Mouse (Mus musculus): Measurements from ENCODE around the gene Pigc.

Pigc gene

GRCm38 (mm10) chr1:161968589-161969407, at the start of gene Pigc:
TSS of gene Pigc (plus strand) at chr1:161969186.
- peak; percentile 97 for ATAC-seq (ENCODE audit: insufficient number of reproducible peaks, low FRiP score, low TSS enrichment)

- ATAC-seq (ENCODE audit: insufficient number of reproducible peaks, low FRiP score, low TSS enrichment): no peak
Measured at GRCm38 (mm10) chr1:161919594-161919993, 49.4 kb upstream of the Pigc start.

DNA sequence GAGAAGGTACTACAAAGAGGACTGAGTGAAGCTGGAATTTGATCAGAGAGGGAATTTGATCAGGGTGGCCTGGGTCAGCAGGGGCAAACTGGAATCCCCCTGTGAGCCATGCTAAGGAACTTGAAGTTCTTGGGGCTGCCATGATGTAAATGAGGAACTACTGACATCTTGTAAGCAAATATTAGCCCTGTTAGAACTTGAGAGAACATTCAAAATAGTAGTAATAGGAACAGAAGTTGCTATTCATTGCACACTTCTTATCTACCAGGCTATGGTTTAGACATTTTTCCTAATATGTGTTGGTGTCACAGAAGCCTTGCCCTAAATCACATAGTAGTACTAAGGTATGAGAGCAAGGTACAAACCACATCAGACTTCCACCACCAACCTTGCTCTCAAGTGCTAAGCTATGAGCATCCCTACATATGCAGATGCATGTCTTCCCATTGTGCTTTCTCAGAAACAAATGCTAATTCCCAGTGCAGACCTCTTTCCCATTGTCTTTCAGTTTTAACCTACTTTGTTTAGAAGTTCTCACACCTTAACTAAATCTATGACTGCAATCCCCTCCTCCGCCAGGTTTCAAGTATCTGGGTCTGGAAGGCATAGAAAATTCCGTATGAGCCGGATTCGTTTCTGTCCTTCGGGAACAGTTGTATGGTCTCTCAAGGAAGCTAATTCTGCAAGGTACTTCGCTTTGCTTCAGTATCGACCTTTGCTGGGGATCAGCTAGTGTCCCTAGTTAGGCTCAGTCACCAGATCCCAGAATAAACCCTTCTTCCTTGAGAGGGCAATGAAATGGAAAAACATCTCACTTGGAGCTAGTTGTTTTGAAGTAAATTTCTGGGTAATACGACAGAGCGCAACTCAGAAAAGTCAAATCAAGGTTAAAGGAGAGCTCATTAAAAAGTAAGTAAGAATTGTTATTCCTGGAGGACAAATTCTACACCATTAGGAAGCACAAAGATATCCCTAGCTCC, 48.2 kb upstream of the Pigc start:
- no peak for ATAC-seq (ENCODE audit: insufficient number of reproducible peaks, low FRiP score, low TSS enrichment)

DNA sequence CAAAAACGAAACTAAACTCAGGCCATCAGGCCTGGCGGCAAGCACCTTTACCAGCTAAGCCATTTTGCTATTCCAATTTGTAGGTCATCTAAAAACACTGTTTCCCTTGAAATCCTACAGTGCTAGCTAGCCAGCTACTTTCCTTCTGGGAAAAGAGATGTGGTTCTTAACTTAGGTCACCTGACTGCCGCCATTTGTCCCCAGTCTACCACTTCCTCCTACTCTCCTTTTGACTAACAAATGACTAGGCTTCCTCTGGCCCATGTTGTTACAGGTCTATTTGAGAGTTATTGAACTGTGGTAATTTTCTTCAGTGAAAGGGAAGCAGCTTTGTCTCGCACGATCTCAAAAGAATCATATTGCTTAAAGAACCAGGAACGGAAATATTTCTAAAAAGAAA, 47.1 kb upstream of the Pigc start:
- no peak for ATAC-seq (ENCODE audit: insufficient number of reproducible peaks, low FRiP score, low TSS enrichment)

- ATAC-seq (ENCODE audit: insufficient number of reproducible peaks, low FRiP score, low TSS enrichment): no peak
Measured at GRCm38 (mm10) chr1:161924321-161924720, 44.7 kb upstream of the Pigc start.

- no peak for ATAC-seq (ENCODE audit: insufficient number of reproducible peaks, low FRiP score, low TSS enrichment)
Measured at GRCm38 (mm10) chr1:161925281-161925805, 43.6 kb upstream of the Pigc start.

- ATAC-seq (ENCODE audit: insufficient number of reproducible peaks, low FRiP score, low TSS enrichment): no peak
Measured at GRCm38 (mm10) chr1:161927976-161928375, 41.0 kb upstream of the Pigc start.

DNA sequence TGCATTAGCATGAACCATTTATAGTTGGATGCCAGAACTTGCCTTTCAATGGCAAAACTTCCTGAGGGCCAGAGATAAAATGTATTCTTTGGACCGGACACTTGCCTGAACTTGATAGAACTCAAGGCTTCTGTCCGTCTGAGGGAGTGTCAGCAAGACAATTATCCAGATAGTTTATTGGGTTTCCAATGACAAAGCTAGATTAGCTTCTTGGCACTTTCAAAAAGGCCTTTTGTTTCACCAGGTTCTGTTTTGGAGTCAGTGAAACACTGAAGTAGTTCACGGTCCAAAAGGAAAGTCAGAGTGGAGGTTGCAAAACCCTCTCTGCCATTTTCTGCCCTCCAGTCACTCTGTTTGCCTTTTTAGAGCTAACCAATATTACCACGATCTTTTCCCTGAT, 37.7 kb upstream of the Pigc start:
- ATAC-seq (ENCODE audit: insufficient number of reproducible peaks, low FRiP score, low TSS enrichment): no peak

DNA sequence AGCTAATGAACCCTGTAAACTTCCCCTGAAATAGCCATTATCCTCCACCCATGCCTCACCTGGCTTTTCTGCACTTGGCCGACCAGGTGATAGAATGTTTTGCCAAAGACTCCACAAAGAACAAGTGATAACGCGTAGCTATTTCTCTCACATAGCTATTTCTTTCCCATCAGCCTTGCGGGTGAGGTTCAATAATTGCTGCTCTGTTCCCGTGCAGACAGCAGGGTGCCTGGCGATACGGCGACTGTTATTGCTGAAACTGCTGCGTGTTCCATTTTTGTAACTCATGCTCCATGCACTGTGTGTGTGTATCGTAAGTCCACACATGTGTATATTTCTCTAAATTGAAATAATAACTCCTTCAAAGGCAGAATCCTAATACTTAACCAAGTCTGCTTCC, 37.2 kb upstream of the Pigc start:
- ATAC-seq (ENCODE audit: insufficient number of reproducible peaks, low FRiP score, low TSS enrichment): no peak

DNA sequence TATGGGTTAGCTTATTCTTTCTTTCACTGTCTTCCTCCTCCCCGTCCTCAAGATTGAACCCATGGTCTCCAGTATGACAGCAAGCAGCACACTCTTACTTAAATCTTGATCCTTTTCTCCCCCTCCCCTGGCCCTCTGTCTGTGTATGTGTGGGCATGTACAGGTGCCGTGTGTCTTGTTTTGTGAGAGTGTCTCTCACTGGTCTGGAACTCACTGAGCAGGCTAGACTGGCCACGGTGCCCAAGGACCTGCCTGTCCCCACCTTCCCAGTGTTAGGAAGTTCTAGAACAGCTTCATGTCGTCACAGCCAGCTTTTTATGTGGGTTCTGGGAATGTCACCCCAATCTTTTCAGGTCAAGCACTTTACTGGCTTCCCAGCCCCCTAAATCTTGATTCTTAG, 36.7 kb upstream of the Pigc start:
- ATAC-seq (ENCODE audit: insufficient number of reproducible peaks, low FRiP score, low TSS enrichment): no peak

DNA sequence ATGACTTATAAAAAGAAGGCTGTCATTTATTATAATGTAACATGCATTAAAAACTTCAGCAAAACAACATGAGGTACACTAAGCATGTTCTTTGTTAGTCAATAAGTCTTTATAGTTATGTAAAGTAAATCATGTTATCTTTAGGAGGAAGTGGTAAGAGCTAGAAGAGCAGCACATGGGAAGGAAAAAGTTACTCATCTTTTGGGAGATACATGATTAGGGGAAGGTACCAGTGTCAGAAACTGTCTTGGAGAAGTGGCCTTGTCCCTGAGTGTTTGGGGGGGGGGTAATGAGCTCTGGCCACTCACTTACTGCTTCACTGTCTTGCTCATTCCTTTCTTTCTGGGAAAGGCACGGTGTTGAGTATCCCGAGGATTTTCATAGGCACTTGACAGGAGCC, 26.9 kb upstream of the Pigc start:
- ATAC-seq (ENCODE audit: insufficient number of reproducible peaks, low FRiP score, low TSS enrichment): no peak

GRCm38 (mm10) chr1:161951009-161951779, 17.8 kb upstream of the Pigc start:
- ATAC-seq (ENCODE audit: insufficient number of reproducible peaks, low FRiP score, low TSS enrichment): no peak

GRCm38 (mm10) chr1:161952599-161952998, 16.4 kb upstream of the Pigc start:
- no peak for ATAC-seq (ENCODE audit: insufficient number of reproducible peaks, low FRiP score, low TSS enrichment)

GRCm38 (mm10) chr1:161955846-161956245, 13.1 kb upstream of the Pigc start:
- ATAC-seq (ENCODE audit: insufficient number of reproducible peaks, low FRiP score, low TSS enrichment): no peak

GRCm38 (mm10) chr1:161957964-161958950, 10.7 kb upstream of the Pigc start:
- no peak for ATAC-seq (ENCODE audit: insufficient number of reproducible peaks, low FRiP score, low TSS enrichment)

DNA sequence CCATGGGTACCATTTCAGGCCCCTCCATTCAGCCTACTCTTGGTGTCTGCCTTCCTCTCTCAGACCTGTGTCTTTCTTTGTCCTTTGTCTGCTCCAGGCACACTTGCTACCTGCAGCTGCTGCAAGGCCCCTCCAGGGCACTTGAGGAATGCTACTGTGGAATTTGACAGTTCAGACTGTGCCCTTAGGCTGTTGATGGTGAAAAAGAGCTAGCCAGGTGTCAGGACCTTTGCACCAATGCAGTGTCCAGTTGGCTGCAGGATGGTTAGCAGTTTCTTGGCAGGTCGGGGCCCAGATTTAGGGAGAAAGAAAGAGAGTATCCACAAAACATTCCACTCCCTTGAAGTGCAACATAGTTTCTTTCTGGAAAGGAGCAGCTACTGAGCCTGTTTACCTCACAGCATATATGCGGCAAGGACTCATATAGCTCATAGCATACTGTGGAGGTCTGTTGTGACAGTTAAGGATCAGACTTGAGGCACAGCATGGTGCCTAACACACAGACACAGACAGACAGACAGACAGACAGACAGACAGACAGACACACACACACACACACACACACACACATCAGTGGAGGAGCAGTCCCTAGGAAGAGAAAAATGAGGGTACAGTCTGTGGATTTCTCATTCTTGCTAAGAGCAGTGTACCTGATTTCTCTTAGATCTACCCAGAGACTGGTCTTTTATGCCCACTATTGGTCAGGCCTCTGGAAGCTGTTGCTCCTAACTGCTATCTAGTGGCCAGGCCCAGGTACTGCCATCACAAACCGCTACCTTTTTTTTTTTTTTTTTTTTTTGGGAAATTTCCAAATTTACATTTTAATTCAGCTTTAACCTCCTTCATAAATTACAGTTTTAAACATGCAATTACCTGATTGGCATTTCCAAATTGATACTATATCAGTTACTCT, 6.3 kb upstream of the Pigc start:
- ATAC-seq (ENCODE audit: insufficient number of reproducible peaks, low FRiP score, low TSS enrichment): no peak

- ATAC-seq (ENCODE audit: insufficient number of reproducible peaks, low FRiP score, low TSS enrichment): no peak
Measured at GRCm38 (mm10) chr1:161967936-161968335, 1.1 kb upstream of the Pigc start.

GRCm38 (mm10) chr1:161970874-161971273, 1.9 kb downstream of the Pigc start:
- ATAC-seq (ENCODE audit: insufficient number of reproducible peaks, low FRiP score, low TSS enrichment): no peak
